Mouse (Mus musculus) megakaryocyte, embryonic 14.5 days (primary cell): ENCODE measurements around the gene Ddx54. TPM values are rescaled to one million over a fixed set of nuclear protein-coding genes. Genes with fewer than 3 reads are reported as not detected.

Experiments used
- H3K27me3 ChIP-seq: replicated peaks from 2 replicates; pipeline ENCODE3; 2012; ENCODE audit warnings: inconsistent platforms
- H3K36me3 ChIP-seq: replicated peaks from 2 replicates; pipeline ENCODE3; 2012; ENCODE audit warnings: low read length, inconsistent platforms, mixed read lengths
- H3K4me1 ChIP-seq: 2 replicates; pipeline ENCODE4 v1.6.1; 2012; ENCODE audit warnings: inconsistent platforms
- H3K4me3 ChIP-seq: replicated peaks from 2 replicates; pipeline ENCODE3; 2012; ENCODE audit warnings: moderate library complexity, mild to moderate bottlenecking, inconsistent platforms
- H3K9me3 ChIP-seq: 2 replicates; pipeline ENCODE4 v1.6.1; 2012; ENCODE audit warnings: inconsistent platforms
- FLI1 ChIP-seq: IDR thresholded peaks from 2 replicates; pipeline ENCODE4 v1.6.1; 2012; ENCODE audit warnings: low read length, inconsistent platforms, mixed read lengths
- GATA1 ChIP-seq: IDR thresholded peaks from 3 replicates; pipeline ENCODE4 v1.6.1; 2012; ENCODE audit warnings: mixed read lengths, low read length, inconsistent platforms, borderline replicate concordance
- polyA plus RNA-seq: library from polyadenylated mRNA; stranded (reverse); fragments of >175 nt; gene quantifications from 2 replicates; pipeline ENCODE4 v1.2.3, GENCODE M21; 2012; ENCODE audit warnings: low replicate concordance; ENCODE audit not compliant: insufficient read depth

Gene Ddx54
- polyA plus RNA-seq, 1 experiment: 74.7 TPM

DNA sequence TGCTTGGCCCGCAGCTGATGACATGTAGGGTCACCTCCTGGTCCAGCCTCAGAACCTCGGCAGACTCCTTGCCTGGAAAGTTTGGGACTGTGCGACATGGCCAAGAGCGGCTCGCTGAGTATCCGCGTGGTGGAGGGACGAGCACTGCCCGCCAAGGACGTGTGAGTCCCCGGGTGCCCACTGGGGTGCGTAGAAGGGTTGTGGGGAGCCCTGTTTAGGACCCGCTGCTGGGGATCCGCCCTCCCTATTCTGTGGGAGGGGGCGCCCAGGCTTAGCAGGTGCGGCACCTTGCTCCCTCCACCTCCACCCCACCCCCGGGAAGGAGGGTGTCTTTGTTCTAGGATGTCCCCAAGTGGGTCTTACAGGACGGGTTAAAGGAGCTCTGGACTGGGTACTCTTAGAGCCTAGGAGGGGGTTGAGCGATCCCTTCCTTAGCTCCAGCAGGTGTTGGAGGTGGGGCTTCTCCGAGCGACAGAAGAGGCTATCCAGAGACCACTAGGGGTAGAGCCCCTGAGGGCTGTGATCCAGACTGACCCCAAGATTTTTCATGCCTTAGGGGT, 36.9 kb downstream of the Ddx54 start:
- peaks cover 41% of the 10 kb centered on the region for H3K4me1 ChIP-seq
- H3K9me3 ChIP-seq: no peaks in the 10 kb centered on the region
- no peak for TF ChIP-seq FLI1
- no peak for TF ChIP-seq GATA1
- peaks cover 85% of the 10 kb centered on the region for H3K27me3 ChIP-seq
- H3K4me3 ChIP-seq: peak overlapping the region; percentile 91
- no peaks in the 10 kb centered on the region for H3K36me3 ChIP-seq

DNA sequence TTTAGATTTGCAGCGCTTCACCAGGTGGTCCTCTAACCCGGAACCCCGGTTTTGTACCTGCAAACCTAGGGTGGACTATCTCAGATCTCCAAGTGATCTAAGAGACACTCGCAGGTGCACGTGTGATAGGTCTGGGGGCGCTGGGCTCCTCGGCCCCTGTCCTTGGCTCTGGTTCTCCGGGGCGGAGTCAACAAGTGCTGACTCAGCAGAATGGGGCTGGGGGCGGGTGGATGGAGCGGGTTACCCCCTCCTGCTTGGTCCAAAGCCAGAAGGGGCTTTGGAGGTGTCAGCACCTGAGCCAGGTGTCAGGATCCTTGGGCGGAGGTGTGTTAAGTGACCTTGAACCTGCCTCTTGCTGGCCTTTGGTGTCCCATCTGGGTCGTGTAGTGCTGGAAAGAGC, 37.4 kb downstream of the Ddx54 start:
- Histone ChIP-seq H3K27me3 (peaks cover 90% of the 10 kb centered on the region), H3K9me3 (no peaks in the 10 kb centered on the region), H3K4me3 (peak overlapping the region; percentile 91), H3K4me1 (peaks cover 39% of the 10 kb centered on the region), H3K36me3 (no peaks in the 10 kb centered on the region)
- no peak for TF ChIP-seq FLI1
- TF ChIP-seq GATA1: no peak

DNA sequence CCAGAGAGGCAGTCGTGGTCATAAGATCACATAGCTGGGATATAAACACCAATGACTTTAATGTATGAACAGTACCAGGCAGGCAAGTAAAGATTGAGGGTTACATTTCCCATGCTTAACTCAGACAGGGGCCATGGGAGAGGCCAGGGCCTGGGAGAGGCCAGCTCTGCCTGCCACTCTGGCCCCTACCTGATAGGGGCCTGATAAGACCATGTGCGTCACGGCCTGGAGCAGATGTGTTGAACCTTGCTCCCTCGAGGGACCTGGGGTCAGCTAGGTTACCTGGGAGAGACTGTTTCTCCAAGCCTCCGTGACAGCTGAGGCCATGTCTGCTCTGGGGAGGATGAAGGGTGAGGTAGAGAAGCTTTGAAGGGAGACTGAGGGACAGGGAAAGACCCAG, 38.7 kb downstream of the Ddx54 start:
- H3K4me3 ChIP-seq: no peak overlapping the region
- TF ChIP-seq FLI1 (no peak), GATA1 (no peak)
- H3K27me3 ChIP-seq: peaks cover 98% of the 10 kb centered on the region
- H3K4me1 ChIP-seq: peaks cover 35% of the 10 kb centered on the region
- no peaks in the 10 kb centered on the region for H3K36me3 ChIP-seq
- no peaks in the 10 kb centered on the region for H3K9me3 ChIP-seq

DNA sequence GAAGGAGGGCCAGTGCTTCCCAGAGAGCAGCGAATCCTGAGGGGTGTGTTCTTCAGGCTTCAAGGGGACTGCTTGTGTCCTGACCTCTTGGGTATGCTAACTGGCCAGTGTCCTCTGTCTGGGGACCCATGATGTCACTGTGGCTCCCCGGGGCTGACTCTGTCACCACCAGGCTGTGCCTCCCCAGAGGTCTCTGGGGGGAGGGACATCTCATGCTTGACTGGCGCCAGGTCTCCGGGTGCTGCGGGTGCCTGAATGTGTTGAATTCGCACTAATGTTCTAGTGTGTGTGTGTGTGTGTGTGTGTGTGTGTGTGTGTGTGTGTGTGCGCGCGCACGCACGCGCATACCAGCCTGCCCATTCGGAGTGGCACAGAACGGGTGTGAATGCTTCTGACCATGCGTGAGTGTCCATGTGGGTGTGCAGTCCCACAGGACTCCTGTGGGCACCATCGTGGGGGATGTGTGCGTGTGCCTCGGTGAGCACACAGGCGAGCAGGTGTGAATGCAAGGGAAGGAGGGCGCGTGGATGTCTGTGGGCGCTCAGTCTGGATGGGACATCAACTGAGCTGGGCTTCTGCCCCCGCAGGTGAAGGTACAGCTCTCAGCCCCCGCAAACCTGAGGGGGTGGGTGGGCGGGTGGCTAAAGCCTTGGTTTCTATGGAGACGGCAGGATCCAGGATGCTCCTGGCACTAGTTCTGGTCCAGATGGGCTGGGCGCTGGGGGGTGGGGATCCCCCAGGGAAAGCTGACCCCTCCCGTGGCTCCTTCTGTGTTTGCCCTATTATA, 40.6 kb downstream of the Ddx54 start:
- Histone ChIP-seq H3K4me1 (peaks cover 25% of the 10 kb centered on the region), H3K27me3 (peaks cover 98% of the 10 kb centered on the region), H3K9me3 (no peaks in the 10 kb centered on the region), H3K36me3 (no peaks in the 10 kb centered on the region), H3K4me3 (no peak overlapping the region)
- TF ChIP-seq GATA1 (no peak), FLI1 (no peak)

DNA sequence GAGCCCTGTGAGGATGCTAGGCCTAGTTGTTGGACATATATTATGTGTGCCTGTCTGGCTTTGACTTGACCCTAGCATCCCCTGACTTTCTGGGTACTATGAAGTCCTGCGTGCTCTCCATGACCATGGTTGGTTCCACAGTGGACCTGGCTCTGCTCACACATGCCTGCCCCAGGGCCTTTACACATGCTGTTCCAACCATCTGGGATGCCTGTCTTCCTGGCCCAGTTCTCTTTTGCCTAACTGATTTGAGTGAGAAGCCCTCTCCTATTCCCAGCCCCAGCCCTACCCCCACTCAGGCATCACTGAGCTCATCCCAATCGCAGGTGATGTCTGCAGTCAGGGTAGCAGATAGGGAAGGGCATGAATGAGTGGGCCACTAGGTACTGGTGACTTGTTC, 41.3 kb downstream of the Ddx54 start:
- no peaks in the 10 kb centered on the region for H3K36me3 ChIP-seq
- H3K4me3 ChIP-seq: no peak overlapping the region
- H3K9me3 ChIP-seq: no peaks in the 10 kb centered on the region
- peaks cover 18% of the 10 kb centered on the region for H3K4me1 ChIP-seq
- TF ChIP-seq GATA1: no peak
- TF ChIP-seq FLI1: no peak
- H3K27me3 ChIP-seq: peaks cover 98% of the 10 kb centered on the region

DNA sequence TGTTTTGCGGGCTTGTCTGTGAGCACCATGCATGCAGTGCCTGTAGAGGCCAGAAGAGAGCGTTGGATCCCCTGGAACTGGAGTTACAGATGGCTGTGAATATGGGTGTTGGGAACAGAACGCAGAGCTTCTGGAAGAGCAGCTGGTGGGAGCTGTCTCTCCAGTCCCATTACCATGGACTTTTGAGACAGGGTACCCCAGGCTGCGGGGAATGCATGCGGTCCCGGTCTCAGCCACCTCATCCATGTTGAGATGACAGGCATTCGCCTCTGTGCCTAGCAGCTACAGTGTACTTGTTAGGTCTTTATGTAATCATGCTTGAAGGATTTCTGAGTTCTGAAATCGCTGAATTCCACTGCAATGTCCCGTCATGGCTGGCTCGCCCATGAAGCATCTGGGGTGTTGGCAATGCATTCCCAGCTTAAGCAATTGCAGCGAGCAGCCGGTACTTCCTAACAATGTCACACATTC, 43.8 kb downstream of the Ddx54 start:
- peaks cover 95% of the 10 kb centered on the region for H3K27me3 ChIP-seq
- TF ChIP-seq FLI1 (no peak), GATA1 (no peak)
- peaks cover 2% of the 10 kb centered on the region for H3K4me1 ChIP-seq
- H3K9me3 ChIP-seq: 0 out of 2 replicates have a peak, but pooled peaks cover 9% of the 10 kb centered on the region
- H3K36me3 ChIP-seq: no peaks in the 10 kb centered on the region
- no peak overlapping the region for H3K4me3 ChIP-seq

DNA sequence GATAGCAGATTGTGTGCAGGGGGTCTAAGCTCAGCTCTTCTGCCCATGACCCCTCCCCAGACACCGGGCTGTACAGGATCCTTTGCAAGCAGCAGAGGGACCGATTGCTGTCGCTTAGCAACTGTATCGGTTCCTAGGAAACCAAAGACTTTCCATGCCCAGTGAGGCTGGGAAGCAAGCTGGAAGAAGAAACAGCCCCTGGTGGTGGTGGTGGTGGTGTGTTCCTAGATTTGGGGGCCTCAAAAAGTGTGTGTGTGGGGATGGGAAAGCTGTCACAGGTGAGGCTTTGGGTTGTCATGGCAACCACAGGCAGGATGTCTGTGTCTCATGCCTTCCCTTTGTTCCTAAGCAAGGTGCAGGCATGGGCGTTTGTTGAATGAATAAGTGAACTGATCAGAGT, 48.3 kb downstream of the Ddx54 start:
- Histone ChIP-seq H3K36me3 (no peaks in the 10 kb centered on the region), H3K4me1 (peaks cover 9% of the 10 kb centered on the region; the same call in 1 of the 2 replicates), H3K9me3 (0 out of 2 replicates have a peak, but pooled peaks cover 9% of the 10 kb centered on the region), H3K27me3 (peaks cover 96% of the 10 kb centered on the region), H3K4me3 (no peak overlapping the region)
- no peak for TF ChIP-seq GATA1

DNA sequence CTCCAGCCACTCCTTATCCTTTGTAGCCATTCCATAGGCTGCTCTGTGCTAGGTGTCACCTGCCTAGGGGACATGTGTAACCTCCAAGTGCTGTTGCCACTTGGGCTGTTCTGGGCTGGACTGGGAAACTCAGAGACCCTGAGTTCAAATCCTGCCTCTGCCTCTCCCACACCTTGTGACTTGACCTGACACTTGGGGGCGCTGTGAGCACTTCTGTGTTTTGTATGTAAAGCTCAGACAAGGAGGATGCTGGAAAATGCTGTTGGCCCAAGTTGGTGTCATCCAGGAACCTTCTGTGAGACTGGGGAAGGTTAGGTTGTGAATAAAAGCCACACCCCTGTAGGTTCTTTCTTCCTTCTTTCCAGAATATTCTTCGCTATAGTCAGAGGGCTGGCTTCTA, 52.3 kb downstream of the Ddx54 start:
- H3K4me3 ChIP-seq: no peak overlapping the region
- peaks cover 24% of the 10 kb centered on the region for H3K9me3 ChIP-seq
- peaks cover 93% of the 10 kb centered on the region for H3K27me3 ChIP-seq
- no peak for TF ChIP-seq GATA1
- TF ChIP-seq FLI1: no peak
- H3K36me3 ChIP-seq: no peaks in the 10 kb centered on the region
- H3K4me1 ChIP-seq: peaks cover 9% of the 10 kb centered on the region; the same call in 1 of the 2 replicates

DNA sequence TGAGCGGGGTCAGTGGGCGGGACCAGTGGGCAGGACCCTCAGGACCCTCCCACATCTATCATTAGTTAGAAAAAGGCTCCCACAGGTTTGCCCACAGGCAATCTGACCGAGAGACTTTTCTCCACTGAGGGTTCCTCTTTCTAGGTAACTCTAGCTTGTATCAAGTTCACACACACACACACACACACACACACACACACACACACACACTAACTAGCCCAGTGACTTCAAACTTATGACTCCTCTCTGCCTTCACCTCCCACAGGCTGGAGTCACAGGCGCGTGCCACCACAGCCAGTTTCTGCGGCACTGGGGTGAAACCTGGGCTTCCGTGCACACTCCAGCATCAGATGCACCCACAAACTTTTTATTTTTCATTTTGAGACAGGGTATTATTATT, 56.2 kb downstream of the Ddx54 start:
- Histone ChIP-seq H3K27me3 (peaks cover 86% of the 10 kb centered on the region), H3K4me3 (no peak overlapping the region), H3K4me1 (no peaks in the 10 kb centered on the region; the same call in 1 of the 2 replicates), H3K9me3 (peaks cover 16% of the 10 kb centered on the region), H3K36me3 (no peaks in the 10 kb centered on the region)
- TF ChIP-seq GATA1 (no peak), FLI1 (no peak)

DNA sequence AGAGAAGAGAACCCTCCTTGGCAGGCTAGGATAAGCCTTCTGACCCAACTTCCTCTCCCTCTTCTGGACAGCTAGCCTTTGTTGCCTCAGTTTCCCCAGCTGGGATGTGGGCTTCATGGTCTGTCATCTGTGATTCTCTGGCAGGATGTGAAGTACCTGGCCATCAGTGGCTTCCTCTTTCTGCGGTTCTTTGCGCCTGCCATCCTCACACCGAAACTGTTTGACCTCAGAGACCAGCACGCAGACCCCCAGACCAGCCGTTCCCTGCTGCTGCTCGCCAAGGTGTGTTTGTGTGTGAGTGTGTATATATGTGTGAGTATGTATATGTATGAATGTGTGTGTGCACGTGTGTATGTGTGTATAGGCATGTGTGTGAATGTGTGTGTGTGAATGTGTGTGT, 57.6 kb downstream of the Ddx54 start:
- TF ChIP-seq FLI1 (no peak), GATA1 (no peak)
- no peak overlapping the region for H3K4me3 ChIP-seq
- H3K27me3 ChIP-seq: peaks cover 86% of the 10 kb centered on the region
- H3K4me1 ChIP-seq: peaks cover 7% of the 10 kb centered on the region; the same call in 1 of the 2 replicates
- peaks cover 16% of the 10 kb centered on the region for H3K9me3 ChIP-seq
- no peaks in the 10 kb centered on the region for H3K36me3 ChIP-seq
